Mouse (Mus musculus) brown adipose tissue, adult 24 weeks (tissue): Measurements from ENCODE around the gene Ddx59. TPM values are rescaled to one million over a fixed set of nuclear protein-coding genes. Genes with fewer than 3 reads are reported as not detected.

Source experiments
- H3K27ac ChIP-seq: fragments of 200-500 bp; replicated peaks from 2 replicates; pipeline ENCODE4 v1.5.1; 2012; ENCODE audit warnings: low read depth, mild to moderate bottlenecking, low read length
- H3K4me1 ChIP-seq: fragments of 200-500 bp; 2 replicates; pipeline ENCODE4 v1.6.1; 2012; ENCODE audit warnings: low read length, mixed read lengths; ENCODE audit not compliant: control insufficient read depth, insufficient read depth, insufficient read length
- H3K4me3 ChIP-seq: fragments of 200-500 bp; 2 replicates; pipeline ENCODE4 v1.5.1; 2012; ENCODE audit warnings: low read depth, mild to moderate bottlenecking, low read length, moderate library complexity; ENCODE audit not compliant: insufficient read depth
- polyA plus RNA-seq: library from polyadenylated mRNA; stranded (reverse); fragments of >200 nt; gene quantifications from 2 replicates; pipeline ENCODE4 v1.2.4, GENCODE M21; 2012; ENCODE audit not compliant: missing spikeins, insufficient read depth, insufficient read length

Gene Ddx59
- polyA plus RNA-seq, 1 experiment: 17.6 TPM

DNA sequence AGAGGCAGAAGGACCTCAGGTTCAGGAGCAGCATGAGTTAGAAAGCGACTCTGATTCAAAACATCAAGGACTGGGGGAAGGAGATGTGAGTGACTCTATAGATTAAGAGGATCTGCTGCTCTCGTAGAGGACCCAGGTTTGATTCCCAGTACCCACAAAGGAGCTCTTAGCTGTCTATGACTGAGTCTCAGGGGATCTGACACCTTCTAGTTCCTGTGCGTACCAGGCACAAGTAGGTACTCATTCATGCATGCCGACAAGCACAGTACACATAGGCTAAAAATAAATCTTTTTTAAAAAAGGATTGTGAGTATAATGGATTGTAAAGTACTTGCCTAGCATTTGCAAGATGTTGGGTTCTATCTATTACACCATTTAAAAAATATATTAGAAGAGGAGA, 13.9 kb downstream of the Ddx59 start:
- Histone ChIP-seq H3K4me3 (no peak overlapping the region), H3K4me1 (no peaks in the 10 kb centered on the region), H3K27ac (no peak overlapping the region)

GRCm38 (mm10) chr1:136430126-136430818, 15.2 kb downstream of the Ddx59 start:
- Histone ChIP-seq H3K4me3 (no peak overlapping the region), H3K27ac (no peak overlapping the region), H3K4me1 (no peaks in the 10 kb centered on the region)

DNA sequence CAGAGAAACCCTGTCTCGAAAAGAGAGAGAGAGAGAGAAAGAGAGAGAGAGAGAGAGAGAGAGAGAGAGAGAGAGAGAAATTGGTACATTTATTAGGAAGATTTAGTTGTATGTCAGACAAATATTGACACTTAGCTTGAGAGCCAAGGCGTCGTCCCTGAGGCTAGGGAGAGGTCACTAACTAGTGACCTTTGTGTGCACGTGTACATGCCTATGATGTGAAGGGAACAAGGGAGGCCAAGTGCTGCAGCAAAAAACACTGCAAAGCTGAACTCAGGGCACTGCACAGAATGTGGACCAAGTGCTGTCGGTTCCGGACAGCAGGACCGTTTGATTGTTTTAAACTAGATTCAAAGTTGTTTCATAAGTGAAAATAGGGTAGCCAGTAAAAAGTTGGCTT, 25.7 kb downstream of the Ddx59 start:
- Histone ChIP-seq H3K27ac (no peak overlapping the region), H3K4me3 (no peak overlapping the region), H3K4me1 (no peaks in the 10 kb centered on the region)

- Histone ChIP-seq H3K4me3 (no peak overlapping the region), H3K4me1 (no peaks in the 10 kb centered on the region), H3K27ac (no peak overlapping the region)
Observed at GRCm38 (mm10) chr1:136442809-136443208, 27.7 kb downstream of the Ddx59 start.

GRCm38 (mm10) chr1:136444555-136445255, 29.6 kb downstream of the Ddx59 start:
- no peak overlapping the region for H3K27ac ChIP-seq
- H3K4me3 ChIP-seq: no peak overlapping the region
- H3K4me1 ChIP-seq: no peaks in the 10 kb centered on the region

- Histone ChIP-seq H3K4me3 (no peak overlapping the region), H3K27ac (no peak overlapping the region), H3K4me1 (no peaks in the 10 kb centered on the region)
Observed at GRCm38 (mm10) chr1:136446933-136447332, 31.9 kb downstream of the Ddx59 start.

DNA sequence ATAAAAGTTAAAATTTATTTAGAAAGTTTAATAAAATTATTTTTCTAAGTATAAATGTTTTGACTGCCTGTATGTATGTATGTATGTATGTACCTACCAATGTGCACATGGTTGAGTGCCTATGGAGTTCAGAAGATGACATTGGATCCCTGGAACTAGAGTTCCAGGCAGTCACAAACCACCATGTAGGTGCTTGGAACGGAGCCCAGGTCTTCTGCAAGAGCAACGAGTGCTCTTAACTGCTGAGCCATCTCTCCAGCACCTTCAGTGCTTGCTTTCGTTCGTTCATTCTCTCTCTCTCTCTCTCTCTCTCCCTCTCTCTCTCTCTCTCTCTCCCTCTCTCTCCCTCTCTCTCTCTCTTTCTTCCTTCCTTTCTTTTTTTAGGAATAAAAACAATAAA, 32.3 kb downstream of the Ddx59 start:
- Histone ChIP-seq H3K27ac (no peak overlapping the region), H3K4me3 (no peak overlapping the region), H3K4me1 (no peaks in the 10 kb centered on the region)

GRCm38 (mm10) chr1:136449541-136449940, 34.5 kb downstream of the Ddx59 start:
- no peak overlapping the region for H3K4me3 ChIP-seq
- H3K4me1 ChIP-seq: no peaks in the 10 kb centered on the region
- no peak overlapping the region for H3K27ac ChIP-seq

DNA sequence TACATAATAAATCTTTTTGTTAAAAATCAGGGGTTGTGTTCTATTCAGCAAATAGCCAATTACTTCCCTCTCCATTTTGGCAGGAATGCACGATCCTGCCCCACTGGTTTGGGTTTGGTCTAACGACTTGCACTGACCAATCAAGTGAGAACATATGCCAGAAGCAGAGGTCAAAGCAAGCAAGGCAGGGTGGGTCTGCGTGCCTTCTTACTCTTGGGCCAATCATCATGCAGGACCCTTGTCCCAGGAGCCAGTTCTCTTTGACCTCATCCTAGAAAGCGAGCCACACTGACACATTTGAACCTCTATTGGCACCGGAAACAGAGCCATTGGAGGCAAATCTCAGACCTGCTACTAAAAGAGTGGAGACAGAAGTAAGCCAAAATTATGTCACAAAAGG, 35.1 kb downstream of the Ddx59 start:
- H3K4me3 ChIP-seq: no peak overlapping the region
- H3K4me1 ChIP-seq: no peaks in the 10 kb centered on the region
- H3K27ac ChIP-seq: no peak overlapping the region

DNA sequence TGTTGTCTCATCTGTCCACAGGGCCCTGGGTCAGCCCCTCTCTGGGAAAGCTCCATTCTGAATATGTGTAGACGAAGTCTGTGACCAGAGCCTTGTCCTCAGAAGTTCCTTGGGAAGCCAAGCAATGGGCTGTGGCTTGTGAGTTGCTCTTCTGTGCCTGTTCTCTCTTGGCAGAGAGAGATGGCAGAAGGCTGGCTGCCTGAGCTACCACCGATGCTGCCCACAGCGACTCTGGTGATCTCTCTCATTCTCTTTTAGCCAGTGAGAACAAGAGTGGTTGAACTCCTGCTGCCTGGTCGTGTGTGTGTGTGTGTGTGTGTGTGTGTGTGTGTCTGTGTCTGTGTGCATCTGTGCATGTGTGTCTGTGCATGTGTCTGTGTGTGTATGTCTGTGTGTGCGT, 37.4 kb downstream of the Ddx59 start:
- Histone ChIP-seq H3K4me3 (no peak overlapping the region), H3K27ac (no peak overlapping the region), H3K4me1 (no peaks in the 10 kb centered on the region)

DNA sequence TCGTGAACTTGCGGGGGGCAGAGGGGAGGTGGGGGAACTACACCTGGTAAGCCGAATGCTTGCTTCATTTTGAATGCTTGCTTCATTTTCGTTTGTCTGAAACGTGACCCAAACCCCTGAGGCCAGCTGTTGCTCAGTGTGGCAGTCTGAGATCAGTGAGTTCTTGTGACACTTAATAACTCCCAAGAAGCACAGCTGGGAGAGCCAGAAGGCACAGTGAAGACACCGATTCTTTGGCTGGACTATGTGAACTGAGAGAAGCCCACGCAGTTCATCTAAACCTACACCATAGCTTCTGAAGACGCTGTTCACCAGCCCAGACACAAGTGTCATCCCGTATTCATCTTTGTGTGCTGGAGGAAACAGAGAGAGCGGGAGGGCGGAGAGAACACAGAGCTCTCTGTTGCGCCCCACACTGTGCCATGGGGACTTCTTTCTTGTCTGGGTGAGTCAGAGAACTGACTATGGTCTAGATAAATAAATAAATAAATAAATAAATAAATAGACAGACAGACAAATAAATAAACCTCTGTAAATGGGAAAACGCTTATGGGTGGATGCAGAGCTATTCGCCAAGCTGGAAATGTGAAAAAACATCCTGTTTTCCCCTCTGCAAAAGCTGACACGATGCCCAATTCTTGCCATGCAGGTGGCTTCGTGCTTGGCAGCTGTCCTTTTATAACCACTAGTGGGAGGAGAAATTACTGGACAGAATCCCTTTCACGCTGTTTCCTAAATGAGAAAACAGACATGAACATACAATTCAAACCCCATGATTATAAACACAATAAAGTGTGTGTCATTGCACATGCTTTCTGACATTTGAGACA, 40.9 kb downstream of the Ddx59 start:
- H3K4me1 ChIP-seq: no peaks in the 10 kb centered on the region
- no peak overlapping the region for H3K4me3 ChIP-seq
- no peak overlapping the region for H3K27ac ChIP-seq

DNA sequence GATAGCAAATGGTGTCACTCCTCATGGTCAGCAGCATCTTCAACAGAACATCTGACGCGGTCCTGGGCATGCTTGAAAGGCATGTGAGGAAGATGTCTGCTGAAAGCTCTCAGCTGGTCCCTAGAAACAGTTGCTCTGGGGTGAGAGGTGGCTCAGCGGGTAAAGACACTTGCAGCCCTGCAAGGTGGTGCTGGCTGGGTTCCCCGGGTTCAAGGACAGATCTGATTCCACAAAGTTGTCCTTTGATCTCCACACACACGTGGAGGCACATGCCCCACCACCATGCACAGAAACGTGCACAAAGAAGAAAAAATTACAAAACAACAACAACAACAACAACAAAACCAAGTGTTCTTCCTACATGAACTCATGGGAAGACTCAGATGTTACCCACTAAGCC, 41.7 kb downstream of the Ddx59 start:
- H3K27ac ChIP-seq: no peak overlapping the region
- no peak overlapping the region for H3K4me3 ChIP-seq
- no peaks in the 10 kb centered on the region for H3K4me1 ChIP-seq

DNA sequence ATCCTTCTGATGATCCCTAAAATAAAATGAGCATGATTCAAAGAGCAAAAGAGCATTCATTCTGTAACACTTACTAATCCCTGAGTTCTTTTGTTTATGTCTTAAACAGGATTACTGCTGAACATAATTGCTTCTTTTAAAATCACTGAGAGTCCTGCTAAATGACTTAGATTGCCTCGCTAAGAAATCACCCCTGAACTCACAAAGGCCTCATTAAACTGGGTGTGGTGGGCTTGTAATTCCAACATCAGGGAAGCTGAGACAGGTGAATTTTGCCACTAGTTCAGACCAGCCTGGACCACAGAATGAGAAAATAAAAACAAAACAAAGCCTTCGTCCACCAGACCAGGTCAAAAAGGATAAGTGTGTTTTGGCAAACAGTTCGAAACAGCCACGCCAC, 42.3 kb downstream of the Ddx59 start:
- H3K4me3 ChIP-seq: no peak overlapping the region
- H3K4me1 ChIP-seq: no peaks in the 10 kb centered on the region; the same call in 1 of the 2 replicates
- H3K27ac ChIP-seq: no peak overlapping the region

GRCm38 (mm10) chr1:136458691-136459245, 43.7 kb downstream of the Ddx59 start:
- Histone ChIP-seq H3K4me1 (no peaks in the 10 kb centered on the region; the same call in 1 of the 2 replicates), H3K27ac (no peak overlapping the region), H3K4me3 (no peak overlapping the region)

DNA sequence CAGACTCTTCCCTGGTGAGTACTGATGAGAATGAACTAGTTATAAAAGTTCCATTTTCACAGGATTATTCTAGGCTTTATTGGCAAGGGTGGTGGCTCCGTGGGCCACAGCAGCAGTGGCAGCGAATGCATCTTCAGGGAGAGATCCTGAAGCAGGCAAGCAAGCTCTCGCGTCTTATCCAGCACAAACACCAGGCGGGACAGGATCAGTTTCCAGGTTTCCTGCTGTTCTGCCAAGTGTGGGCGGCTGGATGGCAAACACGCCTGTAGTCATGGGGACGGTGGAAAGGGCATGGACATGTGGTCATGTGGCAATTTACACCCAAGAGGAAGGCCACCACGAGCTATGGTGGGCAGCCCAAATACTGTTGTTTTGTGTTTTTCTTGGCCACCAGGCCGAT, 47.4 kb downstream of the Ddx59 start:
- Histone ChIP-seq H3K4me1 (no peaks in the 10 kb centered on the region; the same call in 1 of the 2 replicates), H3K27ac (no peak overlapping the region), H3K4me3 (no peak overlapping the region)
